24 mouse cellular contexts compared by ENCODE assay signal in the genomic region with DNA sequence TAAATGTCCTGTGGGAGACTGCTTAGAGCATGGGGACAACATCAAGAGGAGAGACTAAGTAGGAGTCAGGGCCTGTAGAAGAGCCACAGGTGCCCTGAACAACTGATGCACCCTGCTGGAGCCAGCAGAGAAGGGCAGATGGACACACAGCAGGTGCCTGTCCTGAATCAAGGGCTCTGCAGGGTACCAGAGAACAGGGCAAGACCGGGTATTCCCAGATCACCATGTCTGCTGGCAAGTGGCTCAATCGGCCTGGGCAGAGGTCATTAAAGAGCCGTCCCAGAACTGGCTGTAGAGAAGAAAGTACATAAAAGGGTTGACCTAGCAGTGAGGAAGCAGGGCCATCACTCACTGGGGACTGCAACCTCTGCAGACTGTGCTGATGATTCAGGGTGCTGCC. TPM values are rescaled to one million over a fixed set of nuclear protein-coding genes. Genes with fewer than 3 reads are reported as not detected.
DNase-seq lines count a peak whose midpoint lies in the region; ATAC-seq and TF ChIP-seq lines count a peak whose summit lies in the region.
"Had no signal": no experiment of that assay in that cellular context is flagged by ENCODE, and none has a peak within 500 bp of the region (broad histone marks: within the 10 kb centered on the region; RNA-seq: fewer than 3 reads in every experiment).

No protein-coding gene starts in this region.

- 1% methylated on average over 3 of the region's 3 CpGs for whole genome bisulfite sequencing in cerebellum, adult 2 months

- TF ChIP-seq POLR2A in cerebellum, adult 2 months (IDR thresholded peaks at IDR 0.05; ENCODE audit: borderline replicate concordance, insufficient read depth, low read length), result no peak

- no peak for DNase-seq in cerebellum, postnatal 4 days (ENCODE audit: low spot score in 2 of 2)
- DNase-seq in cerebellum, adult 2 months, result peak; percentile 90 to 92
- DNase-seq in cerebellum, postnatal 10 days, result peak; percentile 54 to 75
- DNase-seq in spleen, postnatal 10 days (ENCODE audit: low spot score in 2 of 2), result no peak
- DNase-seq in adrenal gland, postnatal 25 days, result no peak
- DNase-seq in left cerebral cortex, postnatal 36 days (ENCODE audit: low spot score in 2 of 2), result no peak
- DNase-seq: adrenal gland, adult 8-10 months; B cell, adult 2 months; gastrocnemius, postnatal 36 days; heart, adult 18-20 months; heart, postnatal 14 days; kidney, adult 18-20 months had no signal

- H3K27me3 ChIP-seq in cerebellum, adult 2 months (ENCODE audit: control insufficient read depth, insufficient read depth, low read length), result no peaks in the 10 kb centered on the region

- H3K4me1 ChIP-seq in cerebellum, adult 2 months (ENCODE audit: control insufficient read depth, insufficient read depth, low read length), result peaks cover 21% of the 10 kb centered on the region
- H3K4me1 ChIP-seq: embryonic facial prominence, embryonic 15.5 days; forebrain, embryonic 10.5 days; heart, embryonic 15.5 days; hindbrain, embryonic 13.5 days; intestine, embryonic 15.5 days had no signal

- H3K4me3 ChIP-seq in cerebellum, adult 2 months (replicated peaks; ENCODE audit: insufficient read depth, low read depth, low read length), result no peak overlapping the region
- H3K4me3 ChIP-seq: embryonic facial prominence, embryonic 15.5 days; erythroblast, embryonic 14.5 days; forebrain, embryonic 10.5 days; heart, embryonic 15.5 days; hindbrain, embryonic 13.5 days; intestine, embryonic 15.5 days had no signal

- TF ChIP-seq CTCF in cerebellum, adult 2 months (IDR thresholded peaks at IDR 0.05; ENCODE audit: borderline replicate concordance, insufficient read depth, low read depth, low read length), result no peak

- intact Hi-C loops in left cerebral cortex, postnatal 36 days (cut with DNase I), result no loop called here

- no peak overlapping the region for H3K27ac ChIP-seq in cerebellum, adult 2 months (ENCODE audit: insufficient read depth, low read length)
- H3K27ac ChIP-seq: embryonic facial prominence, embryonic 15.5 days; forebrain, embryonic 10.5 days; heart, embryonic 15.5 days; hindbrain, embryonic 13.5 days; intestine, embryonic 15.5 days had no signal

- ATAC-seq in cerebellum, adult (ENCODE audit: insufficient number of reproducible peaks, low FRiP score, low TSS enrichment), result peak; percentile 71
- ATAC-seq: CD4-positive, CD25-positive, alpha-beta regulatory T cell, adult 4 months; forebrain, embryonic 14.5 days; intestine, embryonic 15.5 days had no signal

RNA-seq across cellular contexts. Expression of a gene that starts 17.0 kb away (rescaled TPM):
- 72.9 and 92.2 TPM in 2 replicates for polyA plus RNA-seq in cerebellum, adult 2 months (2012; rRNA removed)
- total RNA-seq in adrenal gland, postnatal 25 days (2021), result 0.24 TPM in 2 replicates
- under 1 TPM; 0.20 to 0.44 TPM for total RNA-seq in left cerebral cortex, postnatal 36 days (2021)
- total RNA-seq: G1E; heart, postnatal 14 days; hematopoietic stem cell, adult 5-6 weeks had no signal
- polyA plus RNA-seq: CD4-positive, CD25-positive, alpha-beta regulatory T cell, adult 4 months; embryonic facial prominence, embryonic 15.5 days; erythroblast, embryonic 14.5 days; forebrain, embryonic 10.5 days; forebrain, embryonic 14.5 days; G1E; heart, embryonic 11.5 days; heart, embryonic 15.5 days; intestine, embryonic 15.5 days had no signal

Comparison
In these comparisons a context has a peak if more than half of its experiments do, and no peak if none do; other contexts are left out.
1. DNase-seq: peak in cerebellum, adult 2 months (2 of 2) and cerebellum, postnatal 10 days (2 of 2); none in cerebellum, postnatal 4 days (0 of 2), spleen, postnatal 10 days (0 of 2), adrenal gland, postnatal 25 days (single experiment) and left cerebral cortex, postnatal 36 days (0 of 2).